Mouse (Mus musculus) thymus, postnatal 36 days (tissue): ENCODE measurements around the gene Cdk12.

Experiments used
- DNase-seq, 2 experiments: peaks; one replicate each; pipeline ENCODE4 v3.0.0; 2022; ENCODE audit warnings: mixed read lengths in 2 of 2

Cdk12 gene

DNA sequence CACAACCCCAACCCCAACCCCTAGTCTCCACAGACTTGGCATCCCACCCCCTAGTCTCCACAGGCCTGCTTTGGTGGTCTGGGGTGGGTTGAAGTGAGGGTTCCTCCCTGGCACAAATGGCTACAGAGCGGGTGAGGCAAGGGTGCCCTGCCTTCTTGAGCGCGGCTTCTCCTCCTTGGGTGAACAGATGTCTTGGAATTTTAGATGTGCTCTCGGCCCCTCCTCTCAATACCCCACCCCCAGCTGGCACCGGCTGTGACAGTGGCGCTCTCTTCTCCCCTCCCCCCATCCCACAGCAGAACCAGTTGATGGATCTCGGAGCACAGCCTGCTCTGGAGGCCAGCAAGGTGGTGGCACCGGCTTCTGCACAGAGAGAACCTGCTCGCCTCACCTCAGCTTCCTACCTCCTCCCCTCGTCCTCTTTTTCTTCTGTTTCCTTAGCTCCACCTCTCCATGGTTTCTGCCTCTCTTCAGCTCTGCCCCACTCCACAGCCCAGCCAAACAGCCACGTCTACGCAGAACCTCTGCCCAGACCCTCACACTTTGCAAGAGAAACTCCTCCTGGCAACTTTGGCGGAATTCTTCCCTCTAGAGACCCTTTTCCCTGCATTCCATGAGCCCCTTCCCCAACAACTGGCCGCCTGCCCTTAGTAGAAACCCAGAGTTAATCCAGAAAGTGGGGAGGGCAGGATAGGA lies 115.7 kb downstream of the Cdk12 start:
- DNase-seq: no peak

DNA sequence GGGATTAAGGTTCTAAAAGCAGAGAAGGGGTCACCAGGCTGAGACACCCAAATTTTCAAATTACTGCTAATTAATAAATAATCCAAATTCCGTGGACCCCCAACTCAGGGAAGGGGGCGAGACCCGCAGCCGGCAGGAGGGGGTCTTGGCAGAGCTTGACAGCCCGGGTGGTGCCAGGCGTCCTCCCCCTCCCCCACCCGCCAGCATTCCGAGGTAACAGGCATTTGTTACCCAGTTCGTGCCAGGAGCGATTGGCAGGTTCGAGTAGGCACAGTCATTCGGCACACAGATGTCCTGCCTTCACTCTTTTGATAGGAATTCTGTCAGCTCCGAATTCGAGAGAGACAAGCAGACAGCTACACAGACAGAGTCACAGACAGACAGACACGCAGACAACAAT lies 116.3 kb downstream of the Cdk12 start:
- no peak for DNase-seq

DNA sequence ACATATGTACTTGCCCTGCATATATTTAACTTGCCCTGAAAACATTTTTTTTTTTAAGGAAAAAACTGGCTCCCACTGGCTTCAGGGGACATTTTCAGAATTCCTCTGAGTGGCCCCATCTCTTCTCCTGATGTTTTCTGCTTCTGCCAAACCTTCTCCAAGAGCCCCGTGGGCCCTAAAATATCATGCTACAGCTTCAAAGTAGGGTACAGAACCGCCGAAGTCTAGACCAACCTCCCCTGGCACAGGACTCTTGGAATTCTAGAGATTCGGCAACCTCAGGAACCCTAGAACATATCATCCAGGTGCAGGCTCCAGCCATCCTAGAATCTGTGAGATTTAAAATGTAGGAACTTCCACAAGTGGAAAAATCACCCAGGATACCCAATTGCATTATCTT lies 116.7 kb downstream of the Cdk12 start:
- no peak for DNase-seq

DNA sequence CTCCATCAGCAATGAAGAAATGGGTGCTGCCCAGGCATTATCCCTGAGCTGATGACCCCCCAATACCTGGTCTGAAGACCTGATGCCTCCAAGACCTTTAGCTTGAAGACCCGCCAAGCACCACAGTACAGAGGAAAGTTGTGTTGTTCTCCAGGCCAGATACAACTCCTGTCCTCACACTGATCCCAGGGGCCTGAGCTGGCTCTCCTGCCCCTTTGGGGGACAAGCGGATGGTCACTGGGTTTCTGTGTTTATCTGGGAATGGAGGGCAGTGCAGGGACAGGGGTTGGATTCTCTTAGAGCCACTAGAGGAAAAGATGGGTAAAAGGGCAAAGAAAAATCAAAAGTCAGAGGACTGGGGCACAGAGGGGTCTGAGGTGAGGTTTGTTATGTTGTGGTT lies 117.1 kb downstream of the Cdk12 start:
- DNase-seq: no peak

DNA sequence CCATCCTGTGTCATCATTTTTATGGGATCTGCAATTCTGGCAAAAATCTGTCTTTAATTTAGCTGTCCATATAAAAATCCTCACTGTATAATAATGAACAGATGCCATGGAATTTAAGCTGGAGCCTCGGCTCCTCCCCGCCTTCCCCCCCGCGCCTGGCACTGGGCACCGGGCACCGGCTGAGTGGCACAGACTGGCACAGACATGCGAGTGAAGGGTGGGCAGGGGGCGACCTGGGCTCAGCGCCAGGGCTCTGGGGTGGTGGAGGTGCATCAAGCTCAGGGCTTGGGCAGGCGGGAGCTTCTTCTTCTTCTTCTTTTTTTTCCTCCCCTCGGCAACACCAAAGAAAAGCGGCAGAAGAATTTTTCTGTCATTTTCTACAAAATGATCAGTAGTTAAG lies 117.5 kb downstream of the Cdk12 start:
- DNase-seq: no peak

DNA sequence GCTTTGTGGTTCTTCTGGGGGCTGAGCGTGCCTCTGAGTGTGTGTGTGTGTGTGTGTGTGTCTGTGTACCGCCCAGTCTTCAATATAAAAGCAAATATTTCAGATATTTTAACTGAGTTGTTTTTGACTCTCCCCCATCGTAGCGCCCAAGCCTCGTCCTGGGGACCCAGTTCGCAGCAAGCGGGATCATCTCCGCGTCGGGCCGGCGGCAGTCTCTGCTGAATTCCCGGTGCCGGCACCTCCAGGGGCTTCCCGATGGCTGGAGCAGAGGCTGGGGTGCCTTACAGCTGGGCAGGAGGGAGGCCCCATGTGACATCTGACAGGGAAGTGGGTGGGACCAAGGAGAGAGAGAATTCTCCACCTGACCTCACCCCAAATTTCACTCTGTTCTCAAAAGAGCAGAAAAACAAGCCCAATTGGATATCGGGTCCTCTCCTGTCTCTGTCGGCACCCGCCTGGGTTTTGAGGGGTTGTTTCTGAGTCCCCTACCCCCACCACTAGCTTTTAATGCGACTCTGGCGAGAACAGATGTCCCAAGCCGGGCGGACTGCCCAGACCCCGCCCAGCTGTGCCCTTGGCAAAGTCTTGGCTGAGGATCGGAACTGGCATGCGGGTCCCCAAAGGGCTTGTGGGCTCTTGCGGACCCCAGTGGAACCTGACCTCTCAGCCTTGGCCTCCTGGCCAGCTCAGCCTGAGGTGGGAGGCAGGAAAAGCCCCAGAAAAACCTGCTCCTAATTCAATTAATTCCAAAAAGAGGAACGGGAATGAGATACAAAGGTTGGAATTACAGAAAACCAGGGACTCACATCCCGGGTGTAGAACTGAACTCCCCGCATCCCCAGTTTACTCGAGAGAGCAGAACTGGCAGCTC lies 118.2 kb downstream of the Cdk12 start:
- no peak for DNase-seq

DNA sequence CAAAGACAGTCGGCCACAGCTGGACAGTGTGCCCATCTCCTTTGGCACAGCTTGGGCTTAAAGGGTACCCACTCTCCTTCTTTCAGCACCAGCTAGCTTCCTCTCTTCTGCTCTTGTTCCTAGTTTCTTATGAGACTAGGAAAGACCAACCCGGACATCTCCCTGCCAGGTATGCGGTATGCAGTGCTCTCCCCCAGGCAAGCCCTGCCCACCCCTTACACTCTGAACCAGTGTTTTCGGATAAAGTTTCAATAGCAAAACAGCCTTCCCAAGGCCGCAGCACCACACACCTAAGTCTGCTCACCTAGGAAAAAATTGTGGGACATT lies 118.8 kb downstream of the Cdk12 start:
- DNase-seq: no peak

DNA sequence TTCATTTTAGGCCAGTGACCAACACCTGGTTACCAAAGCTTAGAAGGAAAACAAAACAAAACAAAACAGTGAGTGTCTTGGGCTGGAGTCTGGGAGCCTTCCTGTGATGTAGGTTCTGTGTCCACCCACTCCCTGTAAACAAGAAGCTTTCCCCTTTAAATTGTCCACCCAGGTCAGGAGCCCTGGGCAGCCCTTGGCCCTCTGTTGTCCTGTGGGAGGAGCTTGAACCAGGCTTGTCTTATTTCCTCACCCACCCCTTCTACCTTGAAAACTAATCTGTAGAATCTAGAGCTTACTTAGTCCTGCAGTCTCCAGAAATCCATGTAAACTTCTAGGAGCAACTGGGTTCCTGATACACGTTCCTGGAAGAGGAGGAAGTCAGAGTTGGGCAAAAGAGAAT lies 119.3 kb downstream of the Cdk12 start:
- no peak for DNase-seq

DNA sequence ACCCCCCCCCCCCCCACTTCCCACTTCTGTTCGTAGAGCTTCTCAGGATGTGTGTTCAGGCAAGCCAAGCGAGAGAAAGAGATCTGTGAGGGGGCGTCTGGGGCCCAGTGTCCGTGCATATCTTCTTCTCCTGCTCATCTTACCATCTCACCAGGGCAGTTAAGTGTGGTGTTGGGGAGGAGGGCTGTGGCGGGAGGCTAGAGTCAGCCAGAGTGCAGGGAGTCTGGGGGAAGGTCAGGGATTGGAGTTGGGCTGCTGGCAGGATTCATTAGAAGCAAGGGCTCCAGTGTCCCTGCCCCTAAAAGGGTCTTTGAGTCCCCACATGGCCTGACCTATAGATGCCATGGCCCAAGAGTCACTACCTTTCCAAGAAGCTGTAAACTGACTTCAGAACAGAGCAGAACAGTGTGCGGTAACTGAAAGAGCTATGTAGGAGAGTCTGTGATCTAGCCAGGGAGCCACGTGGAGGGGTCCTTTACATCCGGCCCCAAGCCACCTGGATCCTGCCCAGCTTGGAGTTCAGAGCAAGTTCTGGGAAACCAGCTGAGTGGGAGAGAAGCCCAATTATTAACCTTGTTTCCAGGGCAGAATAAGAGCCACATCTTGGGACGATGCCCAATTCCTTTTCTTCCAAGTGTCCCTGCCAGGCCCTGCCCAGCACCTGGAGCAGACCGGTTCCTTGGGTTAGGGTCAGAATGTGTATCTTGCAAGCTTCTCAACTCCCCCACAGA lies 120.4 kb downstream of the Cdk12 start:
- no peak for DNase-seq

DNA sequence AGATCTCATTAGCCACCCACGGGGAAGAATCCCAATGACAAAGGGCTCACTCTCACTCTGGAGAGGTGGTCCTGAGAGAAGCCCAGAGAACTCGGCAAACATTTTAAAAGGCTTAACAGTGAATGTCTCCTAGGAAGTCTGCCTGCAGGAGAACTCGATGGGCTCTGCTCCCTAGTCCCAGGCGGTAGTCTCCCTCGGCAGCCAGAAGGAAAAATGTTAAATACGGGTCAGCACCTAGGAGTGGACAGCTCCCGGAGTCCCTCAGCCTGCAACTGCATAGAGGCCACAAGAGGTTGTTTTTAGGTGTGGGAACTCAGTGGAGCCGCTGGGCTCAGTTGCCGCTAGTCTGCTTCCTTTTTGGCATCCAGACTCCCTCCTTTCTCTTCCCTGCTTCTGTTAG lies 121.1 kb downstream of the Cdk12 start:
- DNase-seq: no peak

DNA sequence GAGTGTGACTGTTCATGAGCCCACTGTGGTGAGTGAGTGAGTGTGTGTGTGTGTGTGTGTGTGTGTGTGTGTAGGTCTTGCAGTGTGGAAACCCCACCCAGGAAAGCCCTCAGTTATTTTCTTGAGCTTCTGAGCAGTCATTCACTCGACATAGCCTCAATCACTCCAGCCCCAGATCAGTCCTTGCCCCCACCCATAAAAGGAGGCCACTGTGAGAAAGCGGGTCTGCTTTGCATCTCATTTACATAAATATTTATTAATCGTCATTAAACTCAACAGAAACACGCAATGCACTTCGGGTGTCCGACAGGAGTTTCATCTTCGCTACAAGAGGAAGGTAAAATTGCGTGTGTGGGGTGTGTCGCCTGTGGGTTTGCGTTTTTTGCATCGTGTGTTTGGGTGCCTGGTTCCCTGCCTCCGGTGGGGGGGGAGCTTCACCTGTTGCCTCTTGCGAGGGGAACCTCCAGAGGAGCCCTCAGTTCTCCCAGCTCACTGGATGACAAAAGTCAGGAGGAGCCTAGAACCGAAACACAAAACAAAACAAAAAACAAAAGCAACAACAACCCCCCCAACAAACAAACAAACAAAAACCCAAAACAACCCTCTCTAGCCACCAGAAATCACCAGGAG lies 122.4 kb downstream of the Cdk12 start:
- no peak for DNase-seq

DNA sequence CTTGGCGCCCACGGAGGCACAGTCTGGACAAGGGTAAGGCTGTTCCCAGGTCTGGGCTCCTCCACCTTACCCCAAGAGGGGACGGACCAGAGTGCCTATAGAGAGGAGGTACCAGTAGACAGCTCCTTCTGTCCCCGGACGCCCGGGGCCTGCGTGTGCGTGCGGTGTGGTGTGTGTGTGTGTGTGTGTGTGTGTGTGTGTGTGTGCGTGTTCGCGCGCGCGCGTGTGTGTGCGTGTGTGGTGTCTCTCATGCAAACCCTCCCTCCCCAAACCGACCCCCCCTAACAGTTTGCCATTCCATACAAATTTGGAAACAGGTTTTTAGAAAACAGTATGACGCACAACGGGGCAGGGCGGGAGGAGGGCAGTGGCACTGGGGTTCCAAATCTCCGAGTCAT lies 123.0 kb downstream of the Cdk12 start:
- DNase-seq: no peak

DNA sequence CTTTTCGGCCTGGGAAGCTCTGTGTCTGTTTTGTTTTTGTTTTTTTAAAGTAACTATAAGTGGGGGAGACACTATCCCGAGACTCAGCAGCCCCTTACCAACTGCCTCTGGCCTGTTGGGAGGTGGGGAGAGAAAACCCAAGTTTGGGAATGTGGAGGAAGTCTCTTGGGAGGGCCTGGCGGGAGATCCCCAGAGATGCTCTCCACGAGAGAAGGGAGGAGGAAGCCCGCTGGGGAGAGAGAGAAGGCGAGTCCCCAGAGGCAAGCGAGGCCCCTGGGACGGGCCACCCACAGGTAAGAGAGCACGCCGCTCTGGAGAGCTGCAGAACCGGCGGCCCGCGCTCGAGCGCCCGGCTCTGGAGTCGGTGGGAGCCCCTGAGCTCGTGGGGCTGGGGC lies 123.9 kb downstream of the Cdk12 start:
- no peak for DNase-seq

DNA sequence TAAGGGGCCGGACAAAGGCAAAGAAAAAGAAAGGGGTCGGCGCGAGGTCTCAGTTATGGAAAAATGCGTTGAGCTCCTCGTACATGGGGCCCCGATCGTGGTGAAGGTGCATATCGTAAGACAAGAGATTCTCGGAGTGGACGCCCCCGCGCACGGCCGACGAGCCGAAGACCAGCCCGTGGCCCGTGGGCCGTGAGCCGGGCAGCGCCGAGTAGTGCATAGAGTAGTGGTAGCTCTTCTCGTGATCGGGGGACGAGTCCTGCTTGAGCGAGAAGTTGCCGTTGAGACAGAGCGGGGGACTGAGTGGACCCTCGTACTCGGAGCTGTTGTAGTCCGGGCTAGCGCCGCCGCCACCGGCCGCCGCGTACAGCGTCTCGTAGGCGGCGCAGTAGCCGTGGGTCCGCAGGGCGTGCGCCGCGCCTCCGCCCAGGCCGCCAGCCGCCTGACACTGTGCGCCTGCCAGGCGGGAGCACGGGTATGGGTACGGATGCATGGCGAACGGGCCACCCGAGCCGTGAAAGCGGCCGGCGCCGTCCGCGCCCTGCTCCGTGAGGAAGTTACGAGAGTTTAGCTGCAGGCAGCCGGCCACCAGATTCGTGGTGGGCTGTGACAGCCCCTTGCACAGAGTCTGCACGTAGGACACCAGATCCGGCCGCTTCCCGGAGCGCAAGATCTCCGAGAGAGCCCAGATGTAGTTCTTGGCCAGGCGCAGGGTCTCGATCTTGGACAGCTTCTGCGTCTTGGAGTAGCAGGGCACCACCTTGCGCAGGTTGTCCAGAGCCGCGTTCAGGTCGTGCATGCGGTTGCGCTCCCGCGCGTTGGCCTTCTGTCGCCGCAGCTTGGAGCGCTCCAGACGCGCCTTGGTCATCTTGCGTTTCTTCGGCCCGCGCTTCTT lies 124.5 kb downstream of the Cdk12 start:
- no peak for DNase-seq

DNA sequence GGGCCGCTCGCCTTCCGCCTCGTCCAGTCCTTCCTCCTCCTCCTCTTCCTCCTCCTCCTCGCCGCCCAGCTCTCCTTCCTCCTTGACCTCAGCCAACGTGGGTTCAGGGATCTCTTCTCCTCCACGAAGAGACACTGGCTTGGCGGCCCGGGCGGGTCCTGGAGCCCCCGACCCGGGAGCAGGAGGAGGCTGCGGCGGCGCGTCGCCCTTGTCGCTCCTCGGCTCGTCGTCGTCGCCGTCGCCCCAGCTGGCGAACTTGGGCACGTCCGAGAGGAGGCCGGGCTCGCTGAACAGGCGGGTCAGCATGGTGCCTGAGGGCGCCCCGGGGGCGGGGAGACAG lies 125.1 kb downstream of the Cdk12 start:
- DNase-seq: no peak
